Mouse (Mus musculus) ES-Bruce4 (cell line): ENCODE measurements around the gene Rad51ap1. TPM values are rescaled to one million over a fixed set of nuclear protein-coding genes. Genes with fewer than 3 reads are reported as not detected.
A peak's percentile ranks its signal among the peaks of the same experiment; 100 is the strongest.

Source experiments
- H3K27ac ChIP-seq: 2 replicates; pipeline ENCODE4 v1.5.1; 2012; ENCODE audit warnings: low read length, inconsistent platforms; ENCODE audit not compliant: insufficient read depth
- H3K27me3 ChIP-seq: 2 replicates; pipeline ENCODE4 v1.6.1; 2012; ENCODE audit warnings: mild to moderate bottlenecking, low read length, inconsistent platforms; ENCODE audit not compliant: control insufficient read depth, poor library complexity, insufficient read depth, severe bottlenecking
- H3K36me3 ChIP-seq: 2 replicates; pipeline ENCODE4 v1.6.1; 2012; ENCODE audit warnings: inconsistent platforms, mild to moderate bottlenecking, low read length, moderate library complexity; ENCODE audit not compliant: control insufficient read depth, poor library complexity, insufficient read depth, severe bottlenecking
- H3K4me1 ChIP-seq: one replicate; pipeline ENCODE4 v1.8.1; 2011; ENCODE audit warnings: low read length; ENCODE audit not compliant: control insufficient read depth, insufficient read depth
- H3K4me3 ChIP-seq: 2 replicates; pipeline ENCODE4 v1.5.1; 2011; ENCODE audit warnings: low read depth, mild to moderate bottlenecking, low read length
- H3K9ac ChIP-seq: 2 replicates; pipeline ENCODE4 v1.6.1; 2012; ENCODE audit warnings: low read depth, mild to moderate bottlenecking, inconsistent platforms; ENCODE audit not compliant: poor library complexity, severe bottlenecking
- H3K9me3 ChIP-seq: replicated peaks from 2 replicates; pipeline ENCODE4 v1.6.1; 2012; ENCODE audit warnings: mild to moderate bottlenecking, low read length, inconsistent platforms; ENCODE audit not compliant: control insufficient read depth, poor library complexity, insufficient read depth, severe bottlenecking
- CTCF ChIP-seq: IDR thresholded peaks from one replicate; pipeline ENCODE4 v1.8.1; 2011; ENCODE audit warnings: low read depth, low read length
- EP300 ChIP-seq: IDR thresholded peaks from 2 replicates; pipeline ENCODE4 v1.6.1; 2011; ENCODE audit warnings: low read depth, low read length; ENCODE audit not compliant: insufficient read depth
- POLR2A ChIP-seq: IDR thresholded peaks from one replicate; pipeline ENCODE4 v1.8.1; 2011; ENCODE audit warnings: low read length; ENCODE audit not compliant: insufficient read depth
- polyA plus RNA-seq: library from polyadenylated mRNA; stranded (reverse); fragments of >200 nt; gene quantifications from 2 replicates; pipeline ENCODE4 v1.2.4, GENCODE M21; 2011; ENCODE audit warnings: low read depth; ENCODE audit not compliant: missing spikeins, insufficient read depth, insufficient read length

Gene Rad51ap1
- polyA plus RNA-seq, 1 experiment: 47.6 TPM

DNA sequence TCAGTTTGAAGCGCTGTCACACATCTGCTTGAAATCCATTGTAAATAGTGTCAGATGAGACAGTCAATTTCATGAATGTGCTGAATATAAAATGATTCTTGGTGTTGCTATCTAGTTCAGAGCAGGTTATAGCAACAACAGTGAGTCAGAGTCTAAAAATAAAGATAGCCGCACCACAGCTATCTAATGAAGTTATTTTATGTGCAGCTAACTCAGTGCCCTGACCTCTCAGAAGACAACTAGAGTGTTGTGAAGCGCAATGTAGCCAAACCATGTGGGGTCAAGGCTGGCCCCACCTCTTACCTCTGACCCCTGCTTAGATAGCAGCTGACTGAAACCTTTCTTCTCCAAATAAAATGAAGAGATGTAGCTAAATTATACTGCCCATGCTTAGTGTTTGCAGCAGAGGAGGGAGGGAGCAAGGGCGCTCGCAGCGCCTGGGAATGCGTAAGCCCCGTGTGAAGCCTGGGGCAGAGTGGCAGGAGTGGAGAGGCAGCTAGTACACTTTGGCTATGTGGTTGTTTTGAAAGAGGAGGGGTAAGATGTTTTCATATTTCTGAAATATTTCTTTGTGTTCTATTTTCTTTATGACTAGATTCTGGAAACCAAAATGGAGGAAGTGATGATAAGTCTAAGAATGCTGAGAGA is 22.1 kb upstream of the Rad51ap1 start:
- Histone ChIP-seq H3K4me3 (no peak overlapping the region), H3K4me1 (no peaks in the 10 kb centered on the region), H3K36me3 (no peaks in the 10 kb centered on the region), H3K27ac (no peak overlapping the region), H3K27me3 (no peaks in the 10 kb centered on the region), H3K9me3 (no peaks in the 10 kb centered on the region), H3K9ac (no peak overlapping the region)
- TF ChIP-seq POLR2A (no peak), EP300 (no peak), CTCF (no peak)

DNA sequence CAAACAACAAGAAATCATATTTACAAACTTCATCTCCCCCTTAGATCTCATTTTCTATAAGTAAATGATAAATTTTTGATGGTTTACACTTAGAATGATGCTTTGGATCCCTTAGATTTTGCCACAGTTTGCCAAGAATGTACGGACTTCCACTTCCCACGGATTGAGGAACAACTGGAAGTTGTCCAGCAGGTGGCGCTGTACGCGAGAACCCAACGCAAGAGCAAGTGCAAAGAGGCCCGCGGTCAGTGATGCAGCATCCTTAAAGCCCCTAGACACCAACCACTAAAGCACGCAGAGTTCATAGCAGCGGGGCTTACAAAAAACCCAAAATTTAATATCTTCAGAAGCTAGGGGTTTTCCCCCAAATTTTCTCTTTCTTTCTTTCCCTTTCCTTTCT is 16.3 kb upstream of the Rad51ap1 start:
- TF ChIP-seq EP300: no peak
- no peak for TF ChIP-seq POLR2A
- peak; percentile 93 for TF ChIP-seq CTCF
- Histone ChIP-seq H3K9ac (no peak overlapping the region), H3K4me1 (no peaks in the 10 kb centered on the region), H3K9me3 (no peaks in the 10 kb centered on the region), H3K4me3 (no peak overlapping the region), H3K27me3 (no peaks in the 10 kb centered on the region), H3K36me3 (no peaks in the 10 kb centered on the region), H3K27ac (no peak overlapping the region)

- no peak overlapping the region for H3K27ac ChIP-seq
- no peak for TF ChIP-seq CTCF
- TF ChIP-seq EP300: no peak
- no peak for TF ChIP-seq POLR2A
- H3K27me3 ChIP-seq: no peaks in the 10 kb centered on the region
- no peak overlapping the region for H3K9ac ChIP-seq
- H3K36me3 ChIP-seq: peaks cover 2% of the 10 kb centered on the region
- H3K9me3 ChIP-seq: no peaks in the 10 kb centered on the region
- H3K4me3 ChIP-seq: no peak overlapping the region
- H3K4me1 ChIP-seq: no peaks in the 10 kb centered on the region
Observed at GRCm38 (mm10) chr6:126948336-126948735, 8.9 kb upstream of the Rad51ap1 start.

DNA sequence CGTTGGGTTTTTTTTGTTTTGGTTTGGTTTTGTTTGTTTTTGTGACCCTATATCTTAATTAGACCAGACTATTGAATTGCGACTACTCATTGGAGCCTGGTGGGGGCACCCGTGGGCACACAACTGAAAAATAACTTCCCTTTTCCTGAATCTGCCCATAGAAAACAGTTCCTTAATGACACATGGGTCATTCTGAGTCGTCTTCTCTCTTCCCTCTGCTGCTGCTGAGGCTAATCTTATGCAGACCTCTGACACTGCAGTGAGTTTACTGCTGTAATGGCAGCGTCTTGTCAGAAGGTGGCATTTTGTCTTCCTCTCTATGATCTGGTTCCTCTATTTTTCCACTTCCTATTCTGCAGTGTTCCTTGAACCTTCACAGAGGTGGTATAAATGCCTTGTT is 1.1 kb upstream of the Rad51ap1 start:
- peaks cover 2% of the 10 kb centered on the region for H3K36me3 ChIP-seq
- H3K27me3 ChIP-seq: no peaks in the 10 kb centered on the region
- peak overlapping the region; percentile 30 for H3K9ac ChIP-seq
- H3K27ac ChIP-seq: no peak overlapping the region
- H3K9me3 ChIP-seq: no peaks in the 10 kb centered on the region
- TF ChIP-seq POLR2A (no peak), EP300 (no peak), CTCF (no peak)
- H3K4me3 ChIP-seq: peak overlapping the region; percentile 49; the same call in 1 of the 2 replicates
- no peaks in the 10 kb centered on the region for H3K4me1 ChIP-seq

DNA sequence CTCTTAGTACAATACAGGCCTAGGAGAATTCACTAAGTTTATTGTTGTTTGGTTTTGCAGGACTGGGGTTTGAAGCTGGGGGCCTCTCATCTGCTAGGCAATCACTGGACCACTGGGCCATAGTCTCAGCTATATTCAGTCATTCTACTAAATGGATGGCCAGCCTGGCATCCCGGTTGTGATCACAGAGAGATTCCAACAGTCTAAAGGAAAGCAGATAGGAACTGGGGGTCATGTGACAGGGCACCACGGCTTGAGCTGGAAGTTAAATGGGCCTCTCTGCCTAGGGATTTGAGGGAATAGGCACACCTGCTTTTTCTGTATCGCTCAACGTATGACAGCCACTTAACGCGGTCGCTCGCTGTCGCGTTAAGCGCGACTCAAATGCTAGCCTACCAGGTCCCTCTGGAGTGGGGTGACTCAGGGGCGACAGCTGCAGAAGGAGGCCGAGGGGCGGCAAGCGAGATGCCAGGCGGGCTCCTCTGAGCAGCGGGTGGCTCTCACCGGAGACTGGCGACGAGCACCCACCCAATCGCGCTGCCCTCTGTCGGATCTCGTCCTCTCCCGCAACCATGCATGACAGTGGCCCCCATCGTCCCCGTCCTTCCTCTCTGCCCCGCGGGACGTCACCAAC is 417 bp downstream of the Rad51ap1 start:
- TF ChIP-seq POLR2A (no peak), CTCF (no peak), EP300 (no peak)
- Histone ChIP-seq H3K9ac (peak overlapping the region; percentile 88), H3K4me3 (peak overlapping the region; percentile 100), H3K27me3 (no peaks in the 10 kb centered on the region), H3K4me1 (no peaks in the 10 kb centered on the region), H3K27ac (no peak overlapping the region), H3K36me3 (peaks cover 8% of the 10 kb centered on the region), H3K9me3 (no peaks in the 10 kb centered on the region)

- no peaks in the 10 kb centered on the region for H3K4me1 ChIP-seq
- peaks cover 17% of the 10 kb centered on the region for H3K36me3 ChIP-seq
- no peaks in the 10 kb centered on the region for H3K9me3 ChIP-seq
- peak overlapping the region; percentile 50 for H3K4me3 ChIP-seq
- H3K9ac ChIP-seq: peak overlapping the region; percentile 88
- no peak overlapping the region for H3K27ac ChIP-seq
- H3K27me3 ChIP-seq: no peaks in the 10 kb centered on the region
- TF ChIP-seq EP300 (no peak), POLR2A (no peak), CTCF (no peak)
Observed at GRCm38 (mm10) chr6:126938047-126938446, 1.3 kb downstream of the Rad51ap1 start.
